Mouse (Mus musculus): Measurements from ENCODE around the gene Spata48.

- TF ChIP-seq CTCF (IDR thresholded peaks at IDR 0.05; ENCODE audit: low read depth, low read length) (no peak), EP300 (IDR thresholded peaks at IDR 0.05; ENCODE audit: insufficient read depth, low read depth, low read length) (no peak)
Observed at GRCm38 (mm10) chr11:11536295-11536694, 74.4 kb downstream of the Spata48 start.

Data from ES-Bruce4 (cell line).